Mouse (Mus musculus) cerebellum, postnatal 25 days (tissue): Measurements from ENCODE around the gene Ints6l.
A peak's percentile ranks its signal among the peaks of the same experiment; 100 is the strongest.
"Not testable (repeated sequence)": the region's sequence is repeated elsewhere in the genome, so short reads cannot be mapped to it uniquely, and the experiment has no call there.

Source experiments
- DNase-seq, 2 experiments: peaks; one replicate each; pipeline ENCODE4 v3.0.0; 2021; ENCODE audit warnings: mixed read lengths in 2 of 2

The Ints6l gene

DNA sequence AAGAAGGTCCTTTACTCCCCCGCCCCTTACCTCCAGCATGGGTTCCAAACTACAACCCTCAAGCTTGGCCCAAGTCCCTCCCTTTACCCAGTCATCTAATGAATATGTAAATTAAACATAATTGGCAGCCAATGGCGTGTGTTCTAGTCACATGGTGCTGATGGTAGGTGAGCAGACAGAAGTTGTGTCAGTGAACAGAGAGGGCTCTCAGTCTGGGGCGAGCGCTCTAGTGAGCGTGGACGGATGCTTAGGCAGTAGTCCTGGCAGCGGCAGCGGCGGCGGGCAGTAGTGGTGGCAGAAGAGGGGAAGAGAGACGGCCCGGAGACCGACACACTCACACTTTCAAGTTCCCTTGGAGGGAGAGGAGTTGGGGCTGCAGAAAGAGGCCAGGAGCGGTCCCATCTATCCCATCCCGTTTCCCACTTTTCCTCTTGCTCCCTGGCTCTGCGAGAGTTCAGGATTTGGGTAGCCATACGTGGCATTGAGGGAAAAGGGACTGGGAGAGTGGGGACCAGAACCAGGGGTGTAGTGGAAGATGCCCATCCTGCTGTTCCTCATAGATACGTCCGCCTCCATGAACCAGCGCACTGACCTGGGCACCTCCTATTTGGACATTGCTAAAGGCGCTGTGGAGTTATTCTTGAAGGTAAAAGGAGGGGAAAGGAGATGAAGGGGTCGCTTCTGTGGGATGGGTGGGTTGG lies at the start of gene Ints6l:
Ints6l (plus strand) TSS at position 187 of the 701 bp plus-strand sequence.
- DNase-seq = peak; percentile 81 to 83

DNA sequence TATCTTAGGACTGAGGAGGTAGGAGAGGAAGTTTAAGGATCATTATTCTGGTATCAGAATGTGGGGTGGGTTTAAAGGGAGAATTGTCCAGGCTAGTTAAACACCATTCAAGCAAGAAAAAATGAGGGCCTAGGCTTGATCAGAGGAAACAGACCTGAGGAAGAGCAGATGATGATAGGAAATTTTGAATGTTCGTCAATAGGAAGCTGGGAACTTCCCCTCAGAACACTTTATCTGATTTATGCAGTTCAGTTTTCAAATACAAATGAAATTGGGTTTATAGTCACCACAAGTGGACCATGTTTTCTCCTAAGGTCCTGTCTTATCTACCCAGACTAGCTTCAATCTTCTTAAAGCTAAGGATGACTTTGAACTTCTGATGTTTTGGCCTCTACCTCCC lies 49.2 kb upstream of the Ints6l start:
- no peak for DNase-seq

DNA sequence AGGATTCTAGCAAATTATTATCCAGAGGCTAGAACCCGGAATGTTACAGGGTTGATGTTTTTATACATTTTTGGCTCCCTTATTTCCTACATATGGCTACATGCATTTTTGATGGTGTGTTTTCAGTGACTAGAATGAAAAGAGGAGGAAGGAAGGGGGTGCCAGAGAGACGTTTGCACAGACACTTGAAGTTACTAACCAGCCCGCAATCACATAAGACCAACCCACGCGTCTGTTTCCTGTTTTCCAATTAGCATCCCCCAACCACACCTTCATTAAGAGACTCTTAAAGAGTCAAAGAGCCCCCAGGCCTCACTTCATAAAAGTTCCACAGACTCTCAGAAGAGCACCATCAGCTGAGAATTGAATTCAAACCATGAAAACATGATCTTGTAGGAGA lies 48.5 kb upstream of the Ints6l start:
- DNase-seq = no peak

DNA sequence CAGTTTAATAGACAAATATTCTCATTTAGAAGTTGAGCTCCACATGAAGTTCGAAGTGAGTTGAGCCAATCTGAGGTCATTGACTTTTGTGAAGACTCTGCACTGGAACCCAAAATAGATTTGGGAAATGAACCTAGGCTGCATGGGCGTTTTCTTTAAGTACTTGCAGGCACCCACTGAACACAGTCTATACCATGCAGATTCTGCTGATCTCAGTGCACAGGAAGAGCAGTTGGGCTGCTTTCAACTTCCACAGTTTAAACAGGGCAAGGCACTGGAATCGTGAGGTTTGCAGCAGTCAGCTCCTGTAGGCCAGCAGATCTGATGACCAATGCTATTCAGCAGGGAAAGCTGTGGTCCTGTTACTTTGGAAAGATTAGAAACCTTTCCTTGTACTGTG lies 38.4 kb upstream of the Ints6l start:
- no peak for DNase-seq

DNA sequence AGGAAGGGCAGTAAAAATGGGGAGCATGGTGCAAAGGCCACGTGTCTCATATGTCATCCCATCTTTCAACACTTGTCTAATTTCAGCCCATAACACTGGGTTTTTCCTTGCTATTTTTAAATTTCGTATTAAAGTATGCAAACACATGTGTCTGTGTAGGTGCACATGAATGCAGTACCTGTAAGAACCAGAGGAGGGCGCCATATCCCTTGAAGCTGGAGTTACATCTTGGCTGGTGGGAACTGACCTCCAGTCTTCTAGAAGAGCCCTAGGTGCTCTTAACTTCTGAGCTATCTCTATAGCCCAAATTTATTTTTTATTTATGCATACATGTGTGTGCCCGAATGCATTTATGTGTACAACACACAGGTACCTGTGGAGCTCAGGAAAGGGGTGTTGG lies 37.1 kb upstream of the Ints6l start:
- DNase-seq = no peak

DNA sequence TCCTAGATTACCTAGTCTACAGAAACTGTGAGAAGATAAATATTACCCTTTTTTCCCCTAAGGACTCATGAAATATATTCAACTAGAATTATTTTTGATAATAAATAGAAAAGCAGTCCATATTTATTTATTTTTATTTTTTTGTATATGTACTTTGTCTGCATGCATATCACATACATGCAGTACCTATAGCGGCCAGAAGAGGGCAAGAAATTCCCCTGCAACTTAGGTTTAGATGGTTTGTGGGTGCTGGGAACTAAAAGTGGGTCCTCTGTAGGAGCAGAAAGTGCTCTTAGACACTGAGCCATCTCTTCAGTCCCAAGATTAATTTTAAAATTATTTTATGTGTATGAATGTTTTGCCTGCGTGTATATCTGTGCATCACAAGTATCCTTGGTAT lies 24.1 kb upstream of the Ints6l start:
- peak in 1 of 2 experiments; percentile 4 for DNase-seq

DNA sequence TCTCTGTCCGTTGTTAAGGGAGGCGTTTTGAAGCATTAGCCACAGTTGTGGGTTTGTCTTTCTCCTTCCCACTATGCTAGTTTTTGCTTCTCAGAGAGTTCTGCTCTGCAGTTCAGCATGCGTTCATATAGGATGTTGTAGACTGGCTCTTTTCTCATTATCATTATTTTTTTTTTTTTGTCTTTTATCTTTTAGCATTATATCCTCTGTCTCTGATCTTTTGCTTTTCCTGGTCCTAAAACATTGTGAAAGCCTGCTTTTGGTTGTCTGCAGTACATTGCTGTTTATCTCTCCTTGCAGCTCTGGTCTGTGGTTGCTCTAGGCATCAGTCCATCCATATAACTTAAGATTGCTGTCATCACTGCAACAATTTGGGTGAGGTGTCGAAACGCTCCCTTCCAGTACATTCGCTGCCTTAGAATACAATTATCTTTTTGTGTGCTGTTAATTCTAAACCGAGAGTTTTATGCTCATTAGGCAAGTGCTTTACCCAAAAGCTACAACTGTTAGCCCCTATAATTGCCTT lies 18.8 kb upstream of the Ints6l start:
- DNase-seq = no peak

DNA sequence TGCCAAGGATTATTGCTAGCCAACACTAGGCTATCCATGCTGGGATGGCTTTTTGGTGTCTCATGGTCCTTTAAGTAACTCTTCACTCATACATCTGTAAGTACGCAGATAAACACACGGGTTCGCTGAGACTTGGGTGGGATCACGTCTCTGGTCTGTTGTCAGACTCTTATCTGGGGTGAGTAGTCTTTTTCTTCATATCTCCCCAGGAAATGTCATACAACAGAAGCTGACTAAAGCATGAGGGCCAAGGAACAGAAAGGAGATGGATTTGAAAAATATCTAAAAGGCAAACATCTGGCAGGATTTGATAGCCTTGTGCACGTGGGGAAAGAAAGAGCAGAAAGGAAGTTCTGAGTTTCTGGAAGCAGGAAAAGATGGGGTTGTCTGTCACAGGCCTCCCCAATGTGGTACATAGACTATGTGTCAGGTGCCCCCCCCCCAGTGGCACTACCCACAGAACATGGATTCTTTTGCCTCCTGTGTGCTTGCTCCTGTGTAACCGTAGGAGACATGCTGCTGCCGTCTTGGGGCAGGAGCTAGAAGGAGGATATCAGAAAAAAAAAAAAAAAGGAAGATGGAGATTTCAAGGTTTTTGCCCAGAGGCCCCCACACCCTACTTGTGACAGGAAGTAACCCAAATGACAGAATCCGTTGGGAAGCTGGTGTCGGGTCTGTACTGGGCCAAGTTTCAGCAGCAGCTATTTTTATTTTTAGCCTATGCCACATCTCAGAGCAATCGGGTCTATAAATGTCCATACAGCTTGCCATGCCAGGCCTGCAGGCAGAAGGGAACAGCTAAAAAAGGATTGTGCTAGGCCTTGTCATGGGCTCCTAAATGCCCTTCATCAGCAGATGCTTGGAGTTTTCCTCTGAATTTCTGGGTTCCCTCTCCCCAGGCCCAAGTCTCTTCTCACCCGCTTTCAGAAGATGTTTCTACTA lies 7.9 kb upstream of the Ints6l start:
- DNase-seq = no peak

DNA sequence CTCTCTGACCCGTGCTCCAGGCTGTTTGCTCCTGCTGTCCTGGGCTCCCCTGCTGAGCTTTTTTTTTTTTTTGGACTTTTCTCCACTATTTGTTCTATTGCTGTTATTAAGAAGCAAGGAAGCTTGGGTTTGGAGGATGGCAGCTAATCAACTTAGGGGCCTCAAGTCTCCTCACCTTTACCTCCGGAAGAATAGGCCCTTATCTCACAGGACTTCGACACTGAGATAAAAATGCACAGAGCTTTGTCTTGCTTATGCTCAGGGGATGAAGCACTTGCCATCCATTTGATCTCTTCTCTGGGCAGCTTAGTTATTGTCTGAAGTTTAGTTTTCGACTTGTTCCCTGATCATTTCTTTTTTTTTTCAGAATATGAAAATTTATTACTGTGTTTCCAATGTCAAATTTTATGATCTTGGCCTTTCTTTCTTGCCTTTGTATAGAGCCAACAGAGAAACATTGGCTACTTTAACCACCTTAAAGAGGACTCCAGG lies 7.1 kb upstream of the Ints6l start, which contains the start of gene Gm2174:
Gm2174 (plus strand) TSS at position 442 of the 492 bp plus-strand sequence.
- no peak for DNase-seq

DNA sequence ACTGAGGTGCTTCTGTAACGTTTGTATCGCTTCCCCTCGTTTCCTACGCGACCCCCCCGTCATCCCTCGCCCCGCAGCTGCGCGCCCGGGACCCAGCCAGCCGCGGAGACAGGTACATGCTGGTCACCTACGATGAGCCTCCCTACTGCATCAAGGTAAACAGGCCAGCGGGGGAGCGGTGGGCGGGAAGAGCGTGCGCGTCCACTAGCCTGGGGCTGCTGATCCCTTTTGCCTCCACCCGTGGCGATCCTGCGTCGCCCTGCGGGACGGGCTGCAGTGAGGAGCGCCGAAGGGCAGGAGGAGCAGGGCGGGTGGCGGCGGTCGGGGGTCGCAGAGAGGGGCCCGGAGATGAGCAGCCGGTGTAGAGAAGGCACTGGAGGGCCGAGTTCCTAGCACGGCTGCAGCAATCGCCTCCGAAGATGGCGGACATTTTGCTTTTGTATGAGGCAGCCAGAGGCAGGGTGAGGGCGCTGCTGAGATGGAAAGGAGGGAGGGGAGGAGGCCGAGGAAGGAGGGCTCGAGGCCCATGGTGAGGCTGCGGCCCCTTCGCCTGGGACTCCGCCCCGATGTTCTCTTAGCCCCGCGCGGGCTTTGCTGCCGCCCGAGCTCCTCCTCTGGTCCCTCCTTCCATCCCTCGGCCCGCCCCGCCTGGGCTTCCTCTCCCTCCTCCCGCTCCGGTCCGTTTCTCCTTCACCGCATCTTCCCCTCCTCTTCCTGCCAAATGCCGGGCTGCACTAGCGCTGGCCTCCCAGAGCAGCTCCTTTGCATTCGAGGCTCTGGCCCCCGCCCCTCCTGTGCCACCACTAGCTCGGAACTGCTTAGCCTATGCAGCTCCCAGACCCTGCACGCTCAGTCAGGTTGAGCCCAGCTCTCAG lies 952 bp downstream of the Ints6l start:
- peak; percentile 86 to 91 for DNase-seq

DNA sequence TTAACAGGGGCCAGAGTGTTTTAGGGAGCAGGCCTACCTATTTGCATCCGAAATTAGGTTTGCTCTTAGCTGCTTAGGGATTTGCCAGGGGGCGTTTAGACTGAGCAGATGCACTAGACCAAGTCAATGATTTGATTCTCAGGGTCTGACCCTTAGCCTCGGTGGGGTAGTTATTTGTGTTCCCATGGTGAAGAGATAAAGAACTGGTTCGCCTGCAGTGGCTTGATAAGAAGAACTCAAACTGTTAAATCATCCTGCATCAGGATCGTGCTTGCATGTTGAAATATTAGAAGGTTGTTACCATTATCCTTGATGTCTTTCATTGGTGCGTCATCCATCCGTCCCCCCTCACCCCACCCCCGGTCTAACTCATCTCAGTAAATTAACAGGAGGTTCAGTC lies 1.7 kb downstream of the Ints6l start:
- no peak for DNase-seq

DNA sequence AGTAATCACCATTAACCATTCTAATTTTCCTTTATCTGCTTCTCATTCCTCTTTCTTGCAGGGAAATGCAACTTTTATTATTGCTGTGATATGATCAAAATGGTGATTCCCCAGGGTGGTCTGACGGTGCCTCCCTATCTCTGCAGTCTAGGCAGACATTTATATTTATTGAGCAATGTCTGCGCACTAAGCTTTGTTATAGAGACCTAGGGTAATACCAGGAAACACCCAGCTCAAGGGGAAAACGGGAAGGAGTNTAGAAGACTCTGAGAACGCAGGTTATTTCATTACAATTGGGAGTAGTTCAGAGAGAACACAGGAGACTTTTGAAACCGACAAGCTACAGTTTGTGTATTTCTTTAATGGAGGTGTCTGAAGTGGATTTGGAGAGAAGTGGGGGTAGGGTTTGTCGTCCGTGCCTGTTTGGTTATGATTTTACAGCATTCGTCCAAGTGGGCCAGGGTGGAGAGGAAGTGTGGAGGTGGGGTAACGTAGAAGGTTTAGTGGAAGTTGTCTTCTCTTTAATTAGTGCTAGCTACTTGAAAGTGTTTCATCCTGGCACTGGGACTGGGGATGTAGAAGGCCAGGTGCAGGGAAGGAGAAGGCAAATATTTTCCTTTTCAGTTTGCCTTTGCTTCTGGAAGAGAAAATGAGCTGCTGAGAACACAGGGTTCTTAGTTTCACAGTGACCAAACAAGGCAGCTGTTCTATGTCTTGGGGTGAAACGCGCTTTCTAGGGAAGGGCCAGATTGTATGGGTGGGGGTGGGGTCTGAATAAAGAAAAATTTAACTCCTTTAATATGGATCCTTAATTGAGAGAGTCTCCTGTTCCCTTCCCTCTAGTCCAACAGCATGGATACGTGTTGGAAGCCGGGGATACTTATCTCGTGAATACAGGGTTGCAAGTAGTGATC lies 7.6 kb downstream of the Ints6l start:
- DNase-seq = no peak

DNA sequence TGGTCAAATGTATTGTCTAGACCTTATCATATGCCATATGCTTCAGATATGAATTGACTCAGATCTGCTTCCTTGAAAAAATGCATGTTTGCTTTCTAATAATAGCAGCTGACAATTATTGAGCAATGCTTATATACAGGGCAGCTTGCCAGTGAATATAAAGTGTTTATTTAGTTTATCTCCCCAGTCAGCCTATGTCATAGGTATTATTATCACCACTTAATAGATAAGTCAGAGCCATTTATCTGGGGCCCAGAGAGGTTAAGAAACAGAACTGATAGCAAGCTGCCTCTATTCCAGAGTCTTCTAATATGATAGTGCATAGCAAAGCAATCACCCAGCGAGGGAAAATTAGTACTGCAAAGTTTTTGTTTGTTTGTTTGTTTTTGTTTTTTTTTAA lies 10.2 kb downstream of the Ints6l start:
- no peak for DNase-seq

DNA sequence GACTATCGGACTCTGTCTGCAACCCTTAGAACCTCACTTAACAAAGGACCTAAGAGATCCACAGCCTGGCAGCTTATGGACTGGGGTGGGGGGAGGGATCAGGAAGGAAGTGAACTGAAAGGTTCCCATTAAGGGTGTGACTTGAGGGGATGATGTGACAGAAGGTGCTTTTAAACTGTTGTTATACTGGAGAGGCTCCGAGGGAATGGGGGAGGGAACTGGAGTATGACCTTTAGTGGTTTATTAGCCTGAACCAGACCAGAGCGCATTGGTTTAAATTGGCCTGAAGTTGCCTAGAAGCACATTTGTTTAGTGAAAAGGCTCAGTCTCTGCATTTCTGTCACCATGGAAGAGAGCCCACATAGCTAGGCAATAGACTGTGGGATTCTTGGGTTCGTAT lies 13.0 kb downstream of the Ints6l start:
- DNase-seq = no peak

DNA sequence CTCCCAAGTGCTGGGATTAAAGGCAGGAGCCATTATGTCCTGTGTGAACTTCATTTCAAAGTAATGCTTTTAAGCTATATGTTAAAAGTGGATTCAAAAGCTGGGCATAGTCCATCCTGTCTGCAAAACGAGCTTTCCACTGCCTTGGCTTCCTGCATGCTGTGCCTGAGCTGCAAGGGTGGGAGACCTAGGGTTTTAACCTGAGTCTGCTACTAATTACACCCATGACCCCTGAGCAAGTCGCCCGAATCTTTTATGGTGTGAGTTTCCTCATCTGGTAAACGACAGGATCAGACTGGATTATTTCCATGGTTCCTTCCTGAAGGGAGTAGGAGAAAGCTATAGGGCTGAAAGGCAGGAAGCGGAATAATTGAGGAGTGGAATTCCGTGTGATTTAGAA lies 13.8 kb downstream of the Ints6l start:
- DNase-seq = no peak

DNA sequence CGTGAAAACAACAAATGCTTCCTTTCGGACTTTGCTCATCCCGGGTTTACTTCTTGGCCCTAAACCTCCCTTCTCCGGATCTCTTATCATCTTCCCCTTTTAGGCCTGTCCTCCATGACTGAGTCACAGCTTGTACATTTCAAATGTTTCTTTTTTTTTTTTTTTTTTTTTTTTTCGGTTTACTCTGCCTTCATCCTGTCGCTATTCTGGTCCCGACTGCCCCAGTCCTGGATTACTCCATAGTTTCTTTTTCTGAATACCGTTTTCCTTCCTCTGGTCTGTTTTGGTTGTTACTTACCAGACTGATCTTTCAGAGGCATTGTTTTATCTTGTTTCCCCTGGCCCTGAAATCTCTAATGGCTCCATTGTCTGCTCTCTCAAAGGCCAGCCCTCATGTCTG lies 19.4 kb downstream of the Ints6l start:
- DNase-seq = no peak

DNA sequence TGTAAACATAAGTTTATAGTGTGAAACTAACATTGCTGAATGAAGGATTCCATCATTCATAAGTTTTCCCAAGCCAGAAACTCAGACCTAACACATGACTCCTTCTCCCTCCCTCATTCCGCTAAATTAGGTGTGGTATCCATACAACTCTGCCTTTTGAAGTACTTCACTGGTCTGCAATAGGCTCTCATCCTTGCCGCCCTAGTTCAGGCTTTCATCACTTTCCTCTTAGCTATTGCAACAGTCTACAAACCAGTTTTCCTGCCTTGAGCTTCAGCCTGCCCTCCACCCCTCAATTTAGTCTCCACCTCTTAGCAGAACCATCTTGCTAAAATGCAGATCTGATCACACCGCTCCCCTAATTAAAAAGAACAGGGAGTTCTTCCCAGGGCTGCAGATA lies 22.9 kb downstream of the Ints6l start:
- DNase-seq = no peak

DNA sequence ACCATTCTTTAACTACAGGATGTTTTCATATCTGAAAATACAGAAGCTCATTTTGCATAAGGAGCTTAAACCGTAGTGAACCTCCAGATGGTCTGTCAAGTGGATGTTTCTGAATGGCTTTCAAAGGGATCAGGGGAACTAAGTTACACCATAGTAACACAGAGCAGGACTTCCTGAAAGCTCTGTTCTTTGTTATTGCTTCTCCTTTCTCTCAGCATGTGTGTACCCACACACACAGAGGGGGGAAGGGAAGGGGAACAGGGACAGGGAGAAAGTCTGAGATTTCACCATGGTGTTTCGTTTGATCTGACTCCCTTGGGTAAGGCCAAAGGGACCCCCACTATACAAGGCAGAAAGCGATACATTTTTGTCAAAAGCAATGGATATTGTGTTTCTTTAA lies 27.2 kb downstream of the Ints6l start:
- DNase-seq = no peak

DNA sequence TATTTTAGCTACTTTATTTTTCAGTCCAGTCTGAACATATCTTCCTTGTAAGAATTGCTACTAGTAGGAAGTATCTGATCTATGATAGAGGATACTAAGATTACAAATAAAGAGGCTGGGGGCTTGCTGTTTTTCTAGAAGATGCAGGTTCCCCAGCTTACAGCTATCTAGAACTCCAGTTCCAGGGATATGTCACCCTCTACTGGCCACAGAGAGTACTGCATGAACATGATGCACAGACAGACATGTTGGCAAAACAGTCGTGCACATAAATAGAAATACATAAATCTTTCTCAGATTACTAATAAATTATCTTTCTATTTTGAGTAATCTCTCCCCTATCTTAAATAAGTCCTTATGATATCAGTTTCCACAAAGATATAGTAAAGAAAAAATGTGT lies 35.1 kb downstream of the Ints6l start:
- peak; percentile 57 to 83 for DNase-seq

DNA sequence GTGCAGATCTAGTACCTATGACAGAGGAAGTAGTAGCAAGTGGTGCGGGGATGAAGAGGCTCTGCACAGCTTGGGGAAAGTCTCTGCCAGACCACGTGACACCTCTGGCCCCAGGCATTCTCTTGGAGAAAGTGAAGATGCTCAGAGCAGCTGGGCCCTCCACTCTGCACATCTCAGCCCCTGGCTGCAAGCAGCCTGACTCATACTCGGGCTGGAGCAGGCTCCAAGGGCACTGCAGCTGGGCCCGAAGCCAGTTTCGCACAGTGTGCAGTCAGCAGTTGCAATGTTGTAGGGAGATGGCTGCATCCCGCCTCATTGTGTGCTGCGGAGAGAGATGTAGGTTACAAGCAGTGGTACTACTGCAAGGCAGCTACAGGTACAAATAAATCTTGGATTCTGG lies 42.6 kb downstream of the Ints6l start:
- peak; percentile 11 to 31 for DNase-seq

DNA sequence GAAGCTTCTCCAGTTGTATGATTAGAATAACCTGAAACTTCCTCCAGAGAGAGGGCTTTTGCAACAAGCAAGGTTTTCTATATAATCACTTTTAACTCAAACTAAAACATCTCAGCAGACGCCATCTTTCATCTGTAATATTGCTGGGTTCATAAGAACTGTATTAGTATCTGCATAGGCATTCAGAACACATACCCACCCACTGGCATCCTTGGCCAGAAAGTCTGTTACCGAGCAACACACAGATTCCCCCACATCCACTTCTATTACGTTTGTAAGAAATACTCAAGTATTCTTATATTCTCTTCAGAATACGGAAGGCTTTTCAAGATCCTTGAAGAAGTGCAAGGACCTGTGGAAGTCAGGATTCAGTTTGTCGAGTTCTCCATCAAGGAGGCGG lies 69.8 kb downstream of the Ints6l start, which contains the start of gene Gm10477:
Gm10477 (plus strand) TSS at position 301 of the 400 bp plus-strand sequence.
- DNase-seq = not testable (repeated sequence)
